Mouse (Mus musculus) heart, embryonic 15.5 days (tissue): Measurements from ENCODE around the gene Btbd19. TPM values are rescaled to one million over a fixed set of nuclear protein-coding genes. Genes with fewer than 3 reads are reported as not detected.

Experiments used
- ATAC-seq: fragments of 200-750 bp; cut with Nextera tagmentation; replicated peaks from 2 replicates; pipeline ENCODE4 v1.8.0; 2017; ENCODE audit warnings: low read depth, moderate TSS enrichment; ENCODE audit not compliant: insufficient number of reproducible peaks, insufficient read depth, low FRiP score
- H3K27ac ChIP-seq: fragments of 300-500 bp; sonication (generic); 2 replicates; pipeline ENCODE4 v1.5.1; 2015; ENCODE audit warnings: mild to moderate bottlenecking, inconsistent platforms
- H3K27me3 ChIP-seq: fragments of 300-500 bp; sonication (generic); 2 replicates; pipeline ENCODE4 v1.6.1; 2015; ENCODE audit warnings: inconsistent platforms
- H3K36me3 ChIP-seq: fragments of 300-500 bp; sonication (generic); 2 replicates; pipeline ENCODE4 v1.6.1; 2015; ENCODE audit warnings: mild to moderate bottlenecking, inconsistent platforms
- H3K4me1 ChIP-seq: fragments of 300-500 bp; sonication (generic); replicated peaks from 2 replicates; pipeline ENCODE4 v1.6.1; 2015; ENCODE audit warnings: inconsistent platforms
- H3K4me2 ChIP-seq: fragments of 300-500 bp; sonication (generic); 2 replicates; pipeline ENCODE4 v1.6.1; 2015; ENCODE audit warnings: inconsistent platforms, mild to moderate bottlenecking, moderate library complexity
- H3K4me3 ChIP-seq: fragments of 300-500 bp; sonication (generic); 2 replicates; pipeline ENCODE4 v1.5.1; 2015; ENCODE audit warnings: mild to moderate bottlenecking, inconsistent platforms
- H3K9ac ChIP-seq: fragments of 300-500 bp; sonication (generic); 2 replicates; pipeline ENCODE4 v1.6.1; 2015; ENCODE audit warnings: mild to moderate bottlenecking, inconsistent platforms
- H3K9me3 ChIP-seq: fragments of 300-500 bp; sonication (generic); replicated peaks from 2 replicates; pipeline ENCODE4 v1.6.1; 2016; ENCODE audit warnings: inconsistent platforms
- WGBS: fragments of 180-500 bp; shearing (Covaris S2); methylation state at CpG from one replicate; pipeline ENCODE4 v1.1.7; 2015; ENCODE audit warnings: mixed read lengths; 5-methylcytosine and 5-hydroxymethylcytosine counted together
- polyA plus RNA-seq: library from polyadenylated mRNA; unstranded; fragments of >200 nt; fragmentation: Nextera tagmentation; extraction: Ambion mirVana; gene quantifications from 2 replicates; pipeline ENCODE4 v1.2.1, GENCODE M21; 2015

The Btbd19 gene
- polyA plus RNA-seq, 1 experiment from 2014 or later: 2.3 TPM

DNA sequence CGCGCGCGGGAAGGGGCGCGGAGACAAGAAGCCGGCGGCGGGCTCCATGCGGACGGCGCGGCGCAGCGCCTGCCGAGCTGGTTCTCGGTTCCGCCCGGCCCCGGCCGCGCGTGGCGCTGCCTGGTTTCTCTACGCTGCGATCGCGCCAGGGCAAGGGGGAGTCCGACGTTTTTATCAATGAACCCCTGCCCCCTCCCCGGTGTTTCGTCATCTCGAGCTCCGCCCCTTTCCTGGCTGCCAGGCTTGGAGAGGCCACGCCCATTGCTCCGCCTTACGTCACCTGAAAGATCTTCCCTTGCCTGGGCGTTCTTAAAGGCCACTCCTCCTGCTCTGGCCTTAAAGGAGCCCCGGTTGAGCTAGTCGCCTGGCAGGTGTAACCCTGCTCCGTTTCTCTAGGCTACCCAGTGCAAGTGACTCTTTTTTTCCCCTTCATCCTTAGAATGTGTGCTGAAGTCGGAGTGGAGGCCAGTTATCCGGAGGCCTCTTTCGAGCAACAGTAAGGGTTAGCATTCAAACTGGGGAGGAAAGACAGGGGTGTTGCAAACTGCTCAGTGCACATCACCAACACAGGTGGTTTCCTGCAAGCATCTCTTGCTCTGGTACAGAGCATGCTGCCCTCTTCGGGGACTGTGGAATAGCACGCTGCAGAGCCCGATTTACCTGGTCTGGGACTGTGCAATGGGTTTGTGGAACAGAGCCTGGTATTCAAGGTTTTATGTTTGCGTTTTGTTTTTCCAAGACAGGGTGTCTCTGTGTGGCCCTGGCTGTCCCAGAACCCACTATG lies 8.5 kb upstream of the Btbd19 start, which contains the start of gene Plk3:
Gene Plk3, minus strand, starts transcription at position 147 of the 784 bp plus-strand sequence.
- H3K27me3 ChIP-seq: peaks cover 26% of the 10 kb centered on the region
- H3K4me2 ChIP-seq: peak within 1 kb of the TSS; percentile 98
- WGBS: 2% methylated on average over 45 of the region's 48 CpGs
- peak; percentile 88 for ATAC-seq
- H3K27ac ChIP-seq: no peak within 1 kb of the TSS
- peak within 1 kb of the TSS; percentile 81 for H3K9ac ChIP-seq
- no peaks in the 10 kb centered on the region; the same call in 1 of the 2 replicates for H3K36me3 ChIP-seq
- peak within 1 kb of the TSS; percentile 79 for H3K4me3 ChIP-seq
- H3K4me1 ChIP-seq: peaks cover 14% of the 10 kb centered on the region
- no peaks in the 10 kb centered on the region for H3K9me3 ChIP-seq

DNA sequence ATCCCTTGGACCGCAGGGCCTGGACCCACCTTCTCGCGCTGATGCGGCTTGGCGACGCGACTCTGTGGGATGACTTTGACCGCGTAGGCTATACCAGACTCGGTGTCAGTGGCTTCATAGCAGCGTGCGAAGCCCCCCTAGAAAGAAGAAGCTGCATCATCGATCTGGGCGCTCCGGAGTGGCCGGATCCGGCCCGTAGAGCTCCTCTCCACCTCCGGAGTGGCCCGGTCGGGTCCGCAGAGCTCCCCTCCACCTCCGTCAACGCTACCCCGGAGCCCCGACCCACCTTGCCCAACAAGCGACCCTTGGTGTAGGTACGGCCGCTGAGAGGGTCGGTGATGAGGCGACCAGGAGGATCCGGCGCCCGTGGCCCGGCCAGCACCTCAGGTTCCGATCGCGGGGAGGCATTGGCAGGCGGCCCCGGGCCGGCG lies 7.9 kb upstream of the Btbd19 start:
- H3K4me3 ChIP-seq: peak overlapping the region; percentile 79
- H3K9me3 ChIP-seq: no peaks in the 10 kb centered on the region
- peak overlapping the region; percentile 81 for H3K9ac ChIP-seq
- peak overlapping the region; percentile 98 for H3K4me2 ChIP-seq
- peak; percentile 29; the same call in 1 of the 2 replicates for ATAC-seq
- peaks cover 14% of the 10 kb centered on the region for H3K4me1 ChIP-seq
- H3K36me3 ChIP-seq: no peaks in the 10 kb centered on the region; the same call in 1 of the 2 replicates
- under 1% methylated on average over 42 of the region's 42 CpGs for WGBS
- H3K27me3 ChIP-seq: peaks cover 26% of the 10 kb centered on the region
- H3K27ac ChIP-seq: no peak overlapping the region

DNA sequence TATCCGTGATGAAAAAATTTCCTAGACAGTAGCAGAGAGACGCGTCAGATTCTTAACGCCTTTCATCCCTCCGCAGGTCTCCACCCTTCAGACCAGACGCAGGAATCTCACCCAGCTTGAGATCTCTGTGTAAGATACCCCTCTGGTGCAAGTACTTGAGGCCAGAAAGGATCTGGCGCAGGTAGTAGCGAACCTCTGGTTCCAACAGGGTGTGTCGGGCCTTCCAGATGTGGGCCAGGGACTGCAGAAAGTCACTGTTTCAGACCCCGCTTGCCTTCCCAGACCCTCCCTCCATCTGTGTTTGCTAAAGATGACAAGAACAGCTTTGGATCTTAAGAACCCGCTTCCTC lies 7.2 kb upstream of the Btbd19 start:
- H3K9ac ChIP-seq: peak overlapping the region; percentile 81
- WGBS: 32% methylated on average over 11 of the region's 11 CpGs
- ATAC-seq: no peak

DNA sequence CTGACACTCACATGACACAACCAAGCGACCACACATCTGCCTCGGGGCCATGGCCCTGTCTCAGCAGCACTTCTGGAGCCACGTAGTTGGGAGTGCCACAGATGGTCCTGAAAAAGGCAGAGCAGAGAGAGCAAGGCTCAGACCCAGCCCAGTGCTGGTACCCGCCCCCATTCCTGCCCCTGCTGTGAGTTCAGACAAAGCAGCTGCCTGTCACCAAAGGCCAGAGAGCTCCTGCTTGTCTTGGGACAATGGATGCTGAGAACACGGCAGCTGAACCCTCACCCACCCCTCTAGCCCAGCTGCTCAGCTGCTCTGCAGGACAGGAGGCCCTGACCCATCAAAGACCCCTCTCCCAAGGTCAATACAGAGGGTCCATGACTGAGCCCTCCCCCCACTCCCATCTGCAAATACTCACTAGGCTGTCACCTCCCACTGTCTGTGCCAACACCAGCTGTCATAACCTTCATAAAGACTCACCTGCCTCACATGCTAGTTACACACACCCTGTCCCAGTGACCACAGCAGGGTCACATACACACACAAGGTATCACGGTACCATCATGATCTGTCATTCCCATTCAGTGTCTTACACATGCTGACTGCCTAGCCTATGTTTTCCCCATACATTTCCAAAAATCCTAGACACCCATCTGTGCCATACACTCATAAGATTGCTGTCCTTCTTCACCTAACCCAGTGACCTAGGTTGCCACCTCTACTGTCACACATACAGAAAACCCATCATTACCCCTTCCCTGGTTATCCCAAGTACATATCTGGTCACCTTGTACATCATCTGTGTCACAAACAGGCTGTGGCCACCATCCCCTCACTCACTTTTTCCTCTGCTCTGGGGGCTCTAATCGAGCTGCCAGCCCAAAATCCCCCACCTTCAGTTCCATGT lies 6.6 kb upstream of the Btbd19 start:
- Histone ChIP-seq H3K4me1 (peaks cover 14% of the 10 kb centered on the region), H3K9ac (no peak overlapping the region), H3K9me3 (no peaks in the 10 kb centered on the region), H3K27me3 (peaks cover 26% of the 10 kb centered on the region), H3K27ac (no peak overlapping the region), H3K4me2 (peak overlapping the region; percentile 98), H3K4me3 (peak overlapping the region; percentile 79), H3K36me3 (no peaks in the 10 kb centered on the region; the same call in 1 of the 2 replicates)
- ATAC-seq: no peak
- 42% methylated on average over 7 of the region's 7 CpGs for WGBS

More for the DNA sequence above, 7.2 kb upstream of the Btbd19 start:
- H3K4me3 ChIP-seq: peak overlapping the region; percentile 79
- H3K4me1 ChIP-seq: peaks cover 14% of the 10 kb centered on the region
- H3K4me2 ChIP-seq: peak overlapping the region; percentile 98
- peaks cover 26% of the 10 kb centered on the region for H3K27me3 ChIP-seq
- H3K27ac ChIP-seq: no peak overlapping the region
- no peaks in the 10 kb centered on the region; the same call in 1 of the 2 replicates for H3K36me3 ChIP-seq
- H3K9me3 ChIP-seq: no peaks in the 10 kb centered on the region

DNA sequence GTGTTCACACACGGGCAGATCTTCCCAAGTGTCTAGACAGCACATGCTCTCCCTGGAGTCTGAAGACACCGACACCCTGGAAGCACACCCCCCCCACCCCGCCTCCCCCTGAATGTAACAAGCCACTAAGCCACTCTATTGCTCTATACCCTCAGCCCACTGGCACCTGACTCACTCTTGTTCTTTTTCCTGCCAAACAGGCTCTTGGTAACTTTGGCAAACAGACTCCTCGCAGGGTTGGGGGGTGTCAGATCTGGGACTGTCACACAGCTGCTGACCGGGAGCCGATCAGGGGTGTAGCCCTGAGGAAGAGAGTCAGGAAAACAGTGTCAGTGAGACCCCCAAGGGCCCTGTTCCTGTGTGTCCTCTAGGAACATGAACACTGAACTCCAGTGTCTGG lies 5.7 kb upstream of the Btbd19 start:
- Histone ChIP-seq H3K9me3 (no peaks in the 10 kb centered on the region), H3K4me2 (no peak overlapping the region), H3K4me1 (peaks cover 20% of the 10 kb centered on the region), H3K27ac (no peak overlapping the region), H3K36me3 (no peaks in the 10 kb centered on the region; the same call in 1 of the 2 replicates), H3K4me3 (no peak overlapping the region), H3K9ac (no peak overlapping the region), H3K27me3 (peaks cover 26% of the 10 kb centered on the region)
- WGBS: 69% methylated on average over 6 of the region's 6 CpGs
- ATAC-seq: no peak

DNA sequence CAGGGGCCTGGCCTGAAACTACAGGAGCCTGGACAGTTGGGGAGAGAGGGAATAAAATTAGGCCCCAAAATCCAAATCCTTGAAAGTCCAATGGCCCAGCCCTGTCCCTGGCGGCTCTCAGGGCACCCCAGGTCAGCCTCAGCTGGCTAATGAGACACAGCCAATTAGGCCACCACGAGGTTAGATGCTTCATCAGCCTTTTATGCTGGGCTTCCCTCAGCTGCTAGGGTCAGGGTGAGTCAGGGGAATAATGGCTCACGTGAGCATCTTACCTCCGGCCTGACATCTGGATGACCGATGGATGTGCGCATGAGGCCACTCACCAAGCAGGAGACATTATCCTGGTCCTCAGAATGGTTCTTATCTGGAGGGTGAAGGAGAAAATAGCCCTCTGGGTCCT lies 5.3 kb upstream of the Btbd19 start:
- peaks cover 26% of the 10 kb centered on the region for H3K27me3 ChIP-seq
- H3K27ac ChIP-seq: no peak overlapping the region
- H3K9me3 ChIP-seq: no peaks in the 10 kb centered on the region
- peaks cover 22% of the 10 kb centered on the region for H3K4me1 ChIP-seq
- H3K4me2 ChIP-seq: no peak overlapping the region
- no peak for ATAC-seq
- no peak overlapping the region for H3K4me3 ChIP-seq
- WGBS: 74% methylated on average over 6 of the region's 6 CpGs
- H3K36me3 ChIP-seq: no peaks in the 10 kb centered on the region; the same call in 1 of the 2 replicates
- no peak overlapping the region for H3K9ac ChIP-seq

DNA sequence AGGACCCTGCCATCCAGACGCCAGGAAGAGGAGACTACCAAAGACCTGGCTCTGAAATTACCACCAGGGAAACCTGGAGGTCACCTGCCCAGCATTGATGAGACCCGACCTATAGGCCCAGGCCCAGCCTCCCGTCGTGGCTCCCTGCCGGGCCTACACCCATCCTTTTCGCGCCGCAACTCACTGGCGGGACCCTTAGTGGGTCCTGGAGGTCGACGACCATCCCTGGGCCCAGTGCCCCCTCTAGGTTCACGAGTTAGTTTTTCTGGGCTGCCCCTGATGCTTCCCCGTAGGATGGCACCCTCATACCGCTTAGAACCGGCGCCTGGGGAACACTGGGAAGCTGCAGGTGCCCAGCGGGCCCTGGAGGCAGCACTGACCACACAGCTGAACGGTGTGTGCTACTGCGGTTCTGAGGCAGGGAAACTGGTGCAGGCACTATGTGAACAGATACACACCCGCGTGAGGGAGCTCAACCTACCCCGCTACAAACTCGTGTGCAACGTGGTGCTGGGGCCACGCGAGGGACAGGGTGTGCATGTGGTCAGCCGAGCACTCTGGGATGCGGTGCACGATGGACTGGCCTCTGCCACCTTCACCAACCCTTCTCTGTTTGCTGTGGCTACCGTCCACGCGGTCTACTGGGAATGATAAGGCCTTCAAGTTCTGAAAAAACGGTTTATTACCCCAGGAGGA lies 2.6 kb upstream of the Btbd19 start:
- H3K9me3 ChIP-seq: no peaks in the 10 kb centered on the region
- H3K4me1 ChIP-seq: peaks cover 30% of the 10 kb centered on the region
- no peak overlapping the region for H3K9ac ChIP-seq
- H3K27ac ChIP-seq: no peak overlapping the region
- no peak overlapping the region for H3K4me2 ChIP-seq
- ATAC-seq: no peak
- no peaks in the 10 kb centered on the region; the same call in 1 of the 2 replicates for H3K36me3 ChIP-seq
- WGBS: 85% methylated on average over 33 of the region's 33 CpGs
- H3K4me3 ChIP-seq: no peak overlapping the region
- peaks cover 24% of the 10 kb centered on the region for H3K27me3 ChIP-seq

DNA sequence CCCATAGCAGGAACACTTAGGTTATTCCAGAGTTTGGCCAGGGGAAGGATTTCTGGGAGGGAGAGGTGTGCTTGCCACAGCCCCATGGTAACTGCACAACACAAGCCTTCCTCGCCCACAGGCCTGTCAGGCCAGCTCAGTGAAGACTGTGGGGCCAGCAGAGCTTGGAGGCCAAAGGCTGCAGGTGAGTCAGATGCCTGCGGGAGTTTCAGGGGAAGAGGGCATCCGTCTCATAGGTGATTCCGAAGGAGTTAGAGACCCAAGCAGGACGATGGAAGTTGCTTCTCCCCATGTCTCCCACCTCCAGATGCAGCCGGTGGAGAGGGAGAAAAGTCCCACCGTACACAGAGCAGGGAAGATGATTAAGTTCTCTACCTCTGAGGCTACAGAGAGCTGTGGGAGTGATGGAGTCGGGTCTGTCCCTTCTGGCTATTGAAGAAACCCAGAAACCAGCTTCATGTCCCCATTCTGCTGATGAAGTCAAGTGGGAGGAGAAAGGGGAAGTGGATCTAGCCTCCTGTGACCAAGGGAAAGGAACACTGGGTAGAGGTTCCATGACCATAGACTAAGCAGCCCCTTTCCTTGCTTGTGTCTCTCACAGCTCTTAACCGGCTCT lies 1.3 kb upstream of the Btbd19 start, which contains the start of gene Tctex1d4:
Gene Tctex1d4, plus strand, starts transcription at position 120 of the 616 bp plus-strand sequence.
- Histone ChIP-seq H3K4me2 (peak within 1 kb of the TSS; percentile 30), H3K27ac (peak within 1 kb of the TSS; percentile 91), H3K9ac (no peak within 1 kb of the TSS), H3K27me3 (peaks cover 11% of the 10 kb centered on the region), H3K4me3 (no peak within 1 kb of the TSS), H3K36me3 (no peaks in the 10 kb centered on the region; the same call in 1 of the 2 replicates), H3K4me1 (peaks cover 23% of the 10 kb centered on the region), H3K9me3 (no peaks in the 10 kb centered on the region)
- 75% methylated on average over 9 of the region's 9 CpGs for WGBS
- ATAC-seq: no peak

DNA sequence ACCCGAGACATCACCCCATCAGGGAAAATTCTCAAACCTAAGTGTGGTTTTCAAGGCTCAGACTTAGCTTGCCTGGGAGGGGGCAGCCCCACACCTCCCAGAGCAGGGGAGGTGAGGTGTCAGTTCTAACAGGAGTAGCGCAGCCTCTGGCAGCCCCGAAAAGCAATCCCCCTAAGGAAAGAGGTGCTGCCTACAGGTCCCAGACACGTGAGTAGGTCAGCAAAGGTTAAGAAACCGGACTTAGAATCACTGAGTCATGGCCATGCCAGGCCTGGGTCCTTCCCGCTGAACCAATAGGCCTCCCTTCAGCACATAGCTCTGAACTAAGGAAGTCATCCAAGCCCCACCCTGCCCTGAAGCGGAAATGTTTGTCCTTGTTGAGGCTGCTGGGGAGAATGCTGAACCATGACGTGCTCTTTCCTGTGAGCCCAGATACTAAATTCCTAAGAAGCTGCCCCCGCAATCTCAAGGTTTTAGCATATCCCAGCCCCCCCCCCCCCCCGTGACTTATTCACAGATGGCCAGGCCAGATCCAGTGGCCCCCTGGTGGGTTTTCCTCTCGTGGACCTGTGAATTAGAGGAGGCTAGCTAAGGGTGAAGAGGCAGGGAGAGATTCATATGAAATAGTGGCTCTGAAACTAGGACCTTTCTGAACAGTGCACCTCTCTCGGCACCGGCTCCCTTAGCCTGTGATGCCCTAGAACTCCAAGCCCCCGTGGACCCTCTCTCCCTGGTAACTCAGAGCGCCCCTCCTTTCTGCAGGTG lies 567 bp upstream of the Btbd19 start:
- Histone ChIP-seq H3K4me2 (peak overlapping the region; percentile 30), H3K9ac (no peak overlapping the region), H3K4me1 (peaks cover 26% of the 10 kb centered on the region), H3K27ac (peak overlapping the region; percentile 91), H3K9me3 (no peaks in the 10 kb centered on the region), H3K36me3 (no peaks in the 10 kb centered on the region; the same call in 1 of the 2 replicates), H3K27me3 (peaks cover 4% of the 10 kb centered on the region), H3K4me3 (no peak overlapping the region)
- ATAC-seq: peak; percentile 72
- WGBS: 37% methylated on average over 15 of the region's 15 CpGs
